Mouse (Mus musculus): ENCODE results near the gene Eif4ebp2. TPM values are rescaled to one million over a fixed set of nuclear protein-coding genes. Genes with fewer than 3 reads are reported as not detected.

Gene Eif4ebp2
- polyA plus RNA-seq, 1 experiment = 277 TPM

GRCm38 (mm10) chr10:61479927-61480326, 27.5 kb upstream of the Eif4ebp2 start:
- Histone ChIP-seq H3K36me3 (ENCODE audit: control insufficient read depth, insufficient read depth, low read length) (no peaks in the 10 kb centered on the region), H3K27me3 (ENCODE audit: control insufficient read depth, insufficient read depth, low read length) (no peaks in the 10 kb centered on the region), H3K4me1 (replicated peaks; ENCODE audit: control insufficient read depth, insufficient read depth, low read length) (peaks cover 9% of the 10 kb centered on the region), H3K27ac (ENCODE audit: control insufficient read depth, insufficient read depth, low read length) (no peak overlapping the region), H3K4me3 (ENCODE audit: control insufficient read depth, insufficient read depth, low read length) (no peak overlapping the region)
- no peak for TF ChIP-seq POLR2A (IDR thresholded peaks at IDR 0.05; ENCODE audit: control insufficient read depth, extremely low read depth, insufficient read depth, low read length, poor library complexity)
- no peak for TF ChIP-seq CTCF (IDR thresholded peaks at IDR 0.05; ENCODE audit: borderline replicate concordance, control insufficient read depth, extremely low read depth, insufficient read depth, low read length, poor library complexity)
- WGBS = 97% methylated on average over 4 of the region's 4 CpGs
- DNase-seq = no peak

- TF ChIP-seq CTCF (IDR thresholded peaks at IDR 0.05; ENCODE audit: borderline replicate concordance, control insufficient read depth, extremely low read depth, insufficient read depth, low read length, poor library complexity) = no peak
- no peak for TF ChIP-seq POLR2A (IDR thresholded peaks at IDR 0.05; ENCODE audit: control insufficient read depth, extremely low read depth, insufficient read depth, low read length, poor library complexity)
- WGBS = 97% methylated on average over 10 of the region's 10 CpGs
- Histone ChIP-seq H3K4me1 (replicated peaks; ENCODE audit: control insufficient read depth, insufficient read depth, low read length) (peaks cover 9% of the 10 kb centered on the region), H3K27me3 (ENCODE audit: control insufficient read depth, insufficient read depth, low read length) (no peaks in the 10 kb centered on the region), H3K36me3 (ENCODE audit: control insufficient read depth, insufficient read depth, low read length) (no peaks in the 10 kb centered on the region), H3K27ac (ENCODE audit: control insufficient read depth, insufficient read depth, low read length) (no peak overlapping the region), H3K4me3 (ENCODE audit: control insufficient read depth, insufficient read depth, low read length) (no peak overlapping the region)
- no peak for DNase-seq
Observed at GRCm38 (mm10) chr10:61479461-61479860, 27.0 kb upstream of the Eif4ebp2 start.

GRCm38 (mm10) chr10:61476440-61477165, 24.1 kb upstream of the Eif4ebp2 start:
- Histone ChIP-seq H3K4me3 (ENCODE audit: control insufficient read depth, insufficient read depth, low read length) (peak overlapping the region; percentile 82), H3K27me3 (ENCODE audit: control insufficient read depth, insufficient read depth, low read length) (no peaks in the 10 kb centered on the region), H3K36me3 (ENCODE audit: control insufficient read depth, insufficient read depth, low read length) (no peaks in the 10 kb centered on the region), H3K4me1 (replicated peaks; ENCODE audit: control insufficient read depth, insufficient read depth, low read length) (peaks cover 9% of the 10 kb centered on the region), H3K27ac (ENCODE audit: control insufficient read depth, insufficient read depth, low read length) (no peak overlapping the region)
- WGBS = 13% methylated on average over 15 of the region's 15 CpGs
- no peak for DNase-seq
- TF ChIP-seq CTCF (IDR thresholded peaks at IDR 0.05; ENCODE audit: borderline replicate concordance, control insufficient read depth, extremely low read depth, insufficient read depth, low read length, poor library complexity) = no peak

- under 1% methylated on average over 70 of the region's 70 CpGs for WGBS
- TF ChIP-seq CTCF (IDR thresholded peaks at IDR 0.05; ENCODE audit: borderline replicate concordance, control insufficient read depth, extremely low read depth, insufficient read depth, low read length, poor library complexity) = peak; percentile 72; the same call in 1 of the 2 replicates
- no peak for TF ChIP-seq POLR2A (IDR thresholded peaks at IDR 0.05; ENCODE audit: control insufficient read depth, extremely low read depth, insufficient read depth, low read length, poor library complexity)
- Histone ChIP-seq H3K4me1 (replicated peaks; ENCODE audit: control insufficient read depth, insufficient read depth, low read length) (peaks cover 9% of the 10 kb centered on the region), H3K27me3 (ENCODE audit: control insufficient read depth, insufficient read depth, low read length) (no peaks in the 10 kb centered on the region), H3K4me3 (ENCODE audit: control insufficient read depth, insufficient read depth, low read length) (peak within 1 kb of the TSS; percentile 82), H3K27ac (ENCODE audit: control insufficient read depth, insufficient read depth, low read length) (no peak within 1 kb of the TSS), H3K36me3 (ENCODE audit: control insufficient read depth, insufficient read depth, low read length) (no peaks in the 10 kb centered on the region)
- peak; percentile 94 for DNase-seq
Observed at GRCm38 (mm10) chr10:61475594-61476439, 23.4 kb upstream of the Eif4ebp2 start, which contains the start of gene Lrrc20. Lrrc20 (plus strand) TSS chr10:61475801.

DNA sequence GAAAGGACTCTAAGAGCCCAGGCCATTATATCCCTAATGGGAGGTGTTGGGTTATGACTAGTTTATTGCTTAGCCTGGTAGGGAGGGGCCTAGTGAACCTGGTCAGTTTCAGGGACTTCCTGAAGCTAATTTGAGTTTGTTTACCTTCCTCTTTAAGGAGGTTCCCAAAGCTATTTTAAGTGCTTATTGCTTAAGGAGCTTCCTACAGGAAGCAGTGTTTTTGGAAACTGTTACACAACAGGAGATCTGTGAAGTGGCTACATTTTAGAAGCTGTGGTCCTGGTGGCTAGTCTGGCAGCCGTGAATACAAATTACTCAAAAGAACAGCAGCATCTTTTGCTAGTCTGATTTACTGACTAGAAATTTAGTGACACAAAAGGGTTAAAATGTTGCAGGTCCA, 21.9 kb upstream of the Eif4ebp2 start:
- Histone ChIP-seq H3K36me3 (ENCODE audit: control insufficient read depth, insufficient read depth, low read length) (no peaks in the 10 kb centered on the region), H3K27ac (ENCODE audit: control insufficient read depth, insufficient read depth, low read length) (no peak overlapping the region), H3K4me3 (ENCODE audit: control insufficient read depth, insufficient read depth, low read length) (no peak overlapping the region), H3K27me3 (ENCODE audit: control insufficient read depth, insufficient read depth, low read length) (no peaks in the 10 kb centered on the region), H3K4me1 (replicated peaks; ENCODE audit: control insufficient read depth, insufficient read depth, low read length) (peaks cover 9% of the 10 kb centered on the region)
- 71% methylated on average over 1 of the region's 1 CpGs for WGBS
- no peak for DNase-seq
- TF ChIP-seq CTCF (IDR thresholded peaks at IDR 0.05; ENCODE audit: borderline replicate concordance, control insufficient read depth, extremely low read depth, insufficient read depth, low read length, poor library complexity) (no peak), POLR2A (IDR thresholded peaks at IDR 0.05; ENCODE audit: control insufficient read depth, extremely low read depth, insufficient read depth, low read length, poor library complexity) (no peak)

GRCm38 (mm10) chr10:61473640-61474039, 21.2 kb upstream of the Eif4ebp2 start:
- no peaks in the 10 kb centered on the region for H3K27me3 ChIP-seq (ENCODE audit: control insufficient read depth, insufficient read depth, low read length)
- H3K36me3 ChIP-seq (ENCODE audit: control insufficient read depth, insufficient read depth, low read length) = no peaks in the 10 kb centered on the region
- H3K27ac ChIP-seq (ENCODE audit: control insufficient read depth, insufficient read depth, low read length) = no peak overlapping the region
- no peak overlapping the region for H3K4me3 ChIP-seq (ENCODE audit: control insufficient read depth, insufficient read depth, low read length)
- peaks cover 9% of the 10 kb centered on the region for H3K4me1 ChIP-seq (replicated peaks; ENCODE audit: control insufficient read depth, insufficient read depth, low read length)
- TF ChIP-seq POLR2A (IDR thresholded peaks at IDR 0.05; ENCODE audit: control insufficient read depth, extremely low read depth, insufficient read depth, low read length, poor library complexity) = no peak
- TF ChIP-seq CTCF (IDR thresholded peaks at IDR 0.05; ENCODE audit: borderline replicate concordance, control insufficient read depth, extremely low read depth, insufficient read depth, low read length, poor library complexity) = no peak
- no peak for DNase-seq
- 93% methylated on average over 3 of the region's 3 CpGs for WGBS
